ENCODE assay signal across 11 mouse cellular contexts in the genomic region with DNA sequence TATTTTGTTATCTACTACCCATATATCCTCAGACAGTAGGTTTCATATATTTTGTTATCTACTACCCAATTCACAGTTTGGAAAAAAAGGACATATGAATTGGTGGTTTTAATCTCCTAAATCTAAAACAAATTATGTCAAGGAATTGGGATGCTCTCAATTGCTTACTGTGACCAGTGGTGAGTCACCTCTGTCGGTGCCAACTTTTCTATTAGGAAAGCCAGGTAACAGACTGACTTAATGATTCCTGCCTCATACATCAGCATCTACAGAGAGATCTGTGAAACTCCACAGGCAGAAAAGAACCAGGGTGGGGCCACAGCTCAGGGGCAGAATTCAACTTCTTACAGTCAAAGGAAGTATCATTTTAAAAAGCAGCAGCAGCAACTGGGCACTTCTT.
"Had no signal": no experiment of that assay in that cellular context is flagged by ENCODE, and none has a peak within 500 bp of the region (broad histone marks: within the 10 kb centered on the region; RNA-seq: fewer than 3 reads in every experiment).

No protein-coding gene starts in this region.

- ATAC-seq: liver, postnatal 0 days; midbrain, embryonic 13.5 days; midbrain, embryonic 15.5 days had no signal

- H3K9ac ChIP-seq: liver, postnatal 0 days; lung, embryonic 15.5 days; midbrain, embryonic 13.5 days; midbrain, embryonic 15.5 days; neural tube, embryonic 12.5 days had no signal

- H3K27ac ChIP-seq: lung, embryonic 15.5 days; macrophage; midbrain, embryonic 13.5 days; midbrain, embryonic 15.5 days; neural tube, embryonic 12.5 days had no signal

- H3K27me3 ChIP-seq: lung, embryonic 15.5 days; megakaryocyte, embryonic 14.5 days; midbrain, embryonic 13.5 days; midbrain, embryonic 15.5 days; neural tube, embryonic 12.5 days had no signal

- H3K36me3 ChIP-seq: lung, embryonic 15.5 days; midbrain, embryonic 13.5 days; midbrain, embryonic 15.5 days; neural tube, embryonic 12.5 days had no signal

- DNase-seq: liver, postnatal 0 days; right cerebral cortex, postnatal 14 days; thymus, adult 18-20 months; thymus, postnatal 14 days; thymus, postnatal 36 days had no signal

- H3K4me1 ChIP-seq: lung, embryonic 15.5 days; megakaryocyte, embryonic 14.5 days; midbrain, embryonic 15.5 days; neural tube, embryonic 12.5 days had no signal

- H3K9me3 ChIP-seq: lung, embryonic 15.5 days; megakaryocyte, embryonic 14.5 days; midbrain, embryonic 13.5 days; midbrain, embryonic 15.5 days; neural tube, embryonic 12.5 days had no signal

- H3K4me3 ChIP-seq: lung, embryonic 15.5 days; megakaryocyte, embryonic 14.5 days; midbrain, embryonic 13.5 days; midbrain, embryonic 15.5 days; neural tube, embryonic 12.5 days had no signal
